Comparison of ENCODE assay signal across 9 mouse cellular contexts in the genomic region with DNA sequence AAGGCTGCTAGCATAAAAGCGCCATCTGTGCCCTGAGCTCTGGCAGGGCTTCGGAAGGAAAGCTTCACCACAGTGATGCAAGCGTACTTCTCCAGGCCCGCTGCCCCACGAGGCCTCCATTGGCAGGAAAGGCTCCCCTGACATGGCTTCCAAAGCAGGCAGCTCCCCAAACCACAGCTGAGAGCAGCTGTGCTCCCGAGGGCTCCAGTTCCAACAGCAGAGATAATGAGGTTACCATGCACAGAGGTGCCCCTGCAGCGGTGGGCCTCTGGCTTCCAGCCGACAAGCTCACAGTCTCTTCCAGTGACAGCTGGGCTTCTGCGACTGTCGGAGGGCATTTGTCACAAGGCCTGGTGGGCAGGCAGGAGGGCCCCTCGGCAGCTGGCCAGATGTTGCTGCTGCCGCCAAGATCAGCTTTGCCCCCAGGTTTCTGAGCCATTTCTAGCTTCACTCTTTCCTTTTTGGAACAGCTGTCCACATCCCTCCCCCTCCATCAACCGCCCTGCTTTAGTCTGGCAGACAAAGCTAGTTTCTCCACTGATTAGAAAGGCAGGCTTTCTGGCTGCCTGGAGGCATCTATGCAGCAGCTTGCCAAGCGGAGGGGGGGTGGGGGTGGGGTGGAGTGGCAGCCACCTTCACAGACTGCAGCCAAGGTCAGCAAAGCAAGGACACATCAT. TPM values are rescaled to one million over a fixed set of nuclear protein-coding genes. Genes with fewer than 3 reads are reported as not detected.
DNase-seq lines count a peak whose midpoint lies in the region; ATAC-seq and TF ChIP-seq lines count a peak whose summit lies in the region.
"Had no signal": no experiment of that assay in that cellular context is flagged by ENCODE, and none has a peak within 500 bp of the region (broad histone marks: within the 10 kb centered on the region; RNA-seq: fewer than 3 reads in every experiment).

No protein-coding gene starts in this region.

- no peaks in the 10 kb centered on the region for H3K9me3 ChIP-seq in forebrain, embryonic 14.5 days (replicated peaks; ENCODE audit: control insufficient read depth, low read length)
- no peaks in the 10 kb centered on the region for H3K9me3 ChIP-seq in heart, postnatal 0 days (replicated peaks; ENCODE audit: control insufficient read depth, low read length)
- no peaks in the 10 kb centered on the region for H3K9me3 ChIP-seq in lung, postnatal 0 days (ENCODE audit: low read length)

- TF ChIP-seq CTCF in heart, postnatal 0 days (IDR thresholded peaks at IDR 0.05; ENCODE audit: low read depth), result no peak; the same call in 1 of the 2 replicates
- TF ChIP-seq CTCF in lung, postnatal 0 days (IDR thresholded peaks at IDR 0.05), result no peak

- no peak overlapping the region for H3K4me3 ChIP-seq in forebrain, embryonic 14.5 days (ENCODE audit: low read depth, low read length)
- H3K4me3 ChIP-seq in heart, postnatal 0 days (ENCODE audit: low read depth, low read length), result 0 out of 2 replicates have a peak overlapping the region, but pooled peaks have one; percentile 8
- H3K4me3 ChIP-seq in lung, postnatal 0 days (ENCODE audit: low read depth, low read length), result no peak overlapping the region

- 5% methylated on average over 14 of the region's 14 CpGs for WGBS in forebrain, embryonic 14.5 days
- 12% methylated on average over 14 of the region's 14 CpGs for WGBS in heart, postnatal 0 days
- 37% methylated on average over 14 of the region's 14 CpGs for WGBS in lung, postnatal 0 days

- peak overlapping the region; percentile 35 for H3K9ac ChIP-seq in forebrain, embryonic 14.5 days (ENCODE audit: low read length)
- H3K9ac ChIP-seq in heart, postnatal 0 days (replicated peaks; ENCODE audit: low read depth, low read length), result peak overlapping the region; percentile 32; the same call in 1 of the 2 replicates
- H3K9ac ChIP-seq in lung, postnatal 0 days (replicated peaks; ENCODE audit: low read depth), result no peak overlapping the region
- H3K9ac ChIP-seq: liver, embryonic 14.5 days had no signal

- peak; percentile 70 for ATAC-seq in forebrain, embryonic 14.5 days
- ATAC-seq in heart, postnatal 0 days (ENCODE audit: insufficient read depth, low read depth), result peak; percentile 79
- ATAC-seq in lung, postnatal 0 days, result peak; percentile 84
- ATAC-seq in activated CD4-positive, CD25-positive, alpha-beta regulatory T cell, adult 4 months, result no peak

- no peaks in the 10 kb centered on the region for H3K36me3 ChIP-seq in forebrain, embryonic 14.5 days (ENCODE audit: control insufficient read depth, insufficient read depth, low read length)
- H3K36me3 ChIP-seq in heart, postnatal 0 days (replicated peaks; ENCODE audit: control insufficient read depth, insufficient read depth, low read length), result peaks cover 15% of the 10 kb centered on the region
- no peaks in the 10 kb centered on the region for H3K36me3 ChIP-seq in lung, postnatal 0 days (ENCODE audit: insufficient read depth, low read length)

- peak; percentile 83; the same call in 1 of the 2 replicates for TF ChIP-seq EP300 in heart, postnatal 0 days (IDR thresholded peaks at IDR 0.05; ENCODE audit: low read depth)
- TF ChIP-seq EP300 in lung, postnatal 0 days (IDR thresholded peaks at IDR 0.05), result no peak

- H3K4me2 ChIP-seq in forebrain, embryonic 14.5 days (ENCODE audit: low read length), result peak overlapping the region; percentile 2; the same call in 1 of the 2 replicates
- peak overlapping the region; percentile 41 for H3K4me2 ChIP-seq in heart, postnatal 0 days (ENCODE audit: low read depth, low read length)
- no peak overlapping the region for H3K4me2 ChIP-seq in lung, postnatal 0 days (replicated peaks; ENCODE audit: low read depth, low read length)

- peaks cover 49% of the 10 kb centered on the region for H3K4me1 ChIP-seq in forebrain, embryonic 14.5 days (ENCODE audit: control insufficient read depth, insufficient read depth, low read length)
- H3K4me1 ChIP-seq in heart, postnatal 0 days (ENCODE audit: control insufficient read depth, insufficient read depth), result peaks cover 69% of the 10 kb centered on the region
- H3K4me1 ChIP-seq in lung, postnatal 0 days (ENCODE audit: insufficient read depth, low read depth, low read length), result no peaks in the 10 kb centered on the region

- no peaks in the 10 kb centered on the region for H3K27me3 ChIP-seq in forebrain, embryonic 14.5 days (replicated peaks; ENCODE audit: control insufficient read depth, insufficient read depth, low read length)
- H3K27me3 ChIP-seq in heart, postnatal 0 days (ENCODE audit: control insufficient read depth, insufficient read depth, low read length), result no peaks in the 10 kb centered on the region
- H3K27me3 ChIP-seq in lung, postnatal 0 days (replicated peaks; ENCODE audit: insufficient read depth, low read length), result no peaks in the 10 kb centered on the region

- peak overlapping the region; percentile 93 for H3K27ac ChIP-seq in forebrain, embryonic 14.5 days (ENCODE audit: low read depth, low read length)
- peak overlapping the region; percentile 94 for H3K27ac ChIP-seq in heart, postnatal 0 days (ENCODE audit: low read depth)
- H3K27ac ChIP-seq in lung, postnatal 0 days (ENCODE audit: low read length), result peak overlapping the region; percentile 68
- H3K27ac ChIP-seq: liver, embryonic 14.5 days had no signal

- peak; percentile 77 for DNase-seq in 3T3-L1 (ENCODE audit: low read depth, low spot score)
- peak; percentile 59 to 69 for DNase-seq in adrenal gland, postnatal 36 days
- DNase-seq in forebrain, embryonic 14.5 days (ENCODE audit: low spot score), result peak; percentile 84
- DNase-seq in heart, postnatal 0 days (ENCODE audit: low spot score), result peak; percentile 89
- peak; percentile 68 for DNase-seq in kidney, postnatal 10 days
- DNase-seq in lung, postnatal 0 days (ENCODE audit: low spot score), result peak; percentile 83
- peak; percentile 91 for DNase-seq in retina, postnatal 1 day

RNA-seq across cellular contexts. Expression of gene BC034090, which starts 10.2 kb away (rescaled TPM):
- total RNA-seq in adrenal gland, postnatal 36 days (2021), result 10 to 100 TPM; 23.8 to 39.7 TPM
- polyA plus RNA-seq in forebrain, embryonic 14.5 days (2014; fragmentation: Nextera tagmentation; extraction: Ambion mirVana), result 2.4 TPM in 2 replicates
- total RNA-seq in heart, postnatal 0 days (2014; rRNA removed; ENCODE audit: low replicate concordance), result 45.1 and 82.1 TPM in 2 replicates
- 9.5 and 9.7 TPM in 2 replicates for polyA plus RNA-seq in heart, postnatal 0 days (2015; fragmentation: Nextera tagmentation; extraction: Ambion mirVana)
- polyA plus RNA-seq in lung, postnatal 0 days (2015; fragmentation: Nextera tagmentation; extraction: Ambion mirVana), result 2.4 and 2.7 TPM in 2 replicates
- polyA plus RNA-seq in activated CD4-positive, CD25-positive, alpha-beta regulatory T cell, adult 4 months (2017; shearing (Covaris generic)), result 1 to 10 TPM in 1 of 2 experiments, under 1 TPM in 1; 0.85 to 1.3 TPM
